8 mouse cellular contexts compared by ENCODE assay signal in the genomic region with DNA sequence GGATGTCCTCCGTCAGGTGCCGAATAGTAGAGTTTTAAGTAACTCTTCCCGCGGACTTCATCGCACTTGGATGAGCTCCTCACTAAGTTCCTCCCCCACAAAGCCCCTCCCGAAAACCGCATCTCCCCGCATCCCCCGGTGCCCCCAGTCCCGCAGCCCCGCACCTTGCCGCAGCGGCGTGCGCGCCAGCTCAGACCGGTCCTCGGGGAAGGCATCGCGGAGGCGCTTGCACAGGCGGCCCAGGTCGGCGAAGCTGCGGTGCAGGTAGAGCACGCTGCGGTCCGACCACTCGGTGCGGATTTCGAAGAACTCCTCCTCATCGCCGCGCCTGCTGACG. TPM values are rescaled to one million over a fixed set of nuclear protein-coding genes. Genes with fewer than 3 reads are reported as not detected.
DNase-seq lines count a peak whose midpoint lies in the region; ATAC-seq and TF ChIP-seq lines count a peak whose summit lies in the region.

No protein-coding gene starts in this region.

- peak overlapping the region; percentile 64 for H3K27ac ChIP-seq in left cerebral cortex, adult 2 months
- H3K27ac ChIP-seq in embryonic facial prominence, embryonic 12.5 days, result 0 out of 2 replicates have a peak overlapping the region, but pooled peaks have one; percentile 30
- H3K27ac ChIP-seq in hindbrain, embryonic 12.5 days, result no peak overlapping the region
- H3K27ac ChIP-seq in midbrain, embryonic 12.5 days (replicated peaks), result no peak overlapping the region

- H3K27me3 ChIP-seq in embryonic facial prominence, embryonic 12.5 days, result peaks cover 34% of the 10 kb centered on the region
- H3K27me3 ChIP-seq in hindbrain, embryonic 12.5 days, result peaks cover 52% of the 10 kb centered on the region
- H3K27me3 ChIP-seq in midbrain, embryonic 12.5 days, result peaks cover 92% of the 10 kb centered on the region

- peak overlapping the region; percentile 66 for H3K4me3 ChIP-seq in left cerebral cortex, adult 2 months
- H3K4me3 ChIP-seq in embryonic facial prominence, embryonic 12.5 days, result peak overlapping the region; percentile 58
- peak overlapping the region; percentile 52 for H3K4me3 ChIP-seq in hindbrain, embryonic 12.5 days
- peak overlapping the region; percentile 48 for H3K4me3 ChIP-seq in midbrain, embryonic 12.5 days

- peak in 1 of 2 experiments; percentile 41 for DNase-seq in left cerebral cortex, adult 2 months (ENCODE audit: extremely low spot score in 1 of 2, low spot score in 2 of 2)
- DNase-seq in left cerebral cortex, postnatal 4 days, result no peak
- no peak for DNase-seq in gastrocnemius, postnatal 10 days
- DNase-seq in urinary bladder, postnatal 10 days (ENCODE audit: low spot score), result no peak
- no peak for DNase-seq in layer of hippocampus, postnatal 36 days

- no peak for TF ChIP-seq CTCF in left cerebral cortex, adult 2 months (IDR thresholded peaks at IDR 0.05)

- peak overlapping the region; percentile 56 for H3K9ac ChIP-seq in embryonic facial prominence, embryonic 12.5 days
- H3K9ac ChIP-seq in hindbrain, embryonic 12.5 days, result peak overlapping the region; percentile 63
- peak overlapping the region; percentile 59 for H3K9ac ChIP-seq in midbrain, embryonic 12.5 days (replicated peaks)

- H3K4me2 ChIP-seq in embryonic facial prominence, embryonic 12.5 days (replicated peaks), result peak overlapping the region; percentile 89
- H3K4me2 ChIP-seq in hindbrain, embryonic 12.5 days (replicated peaks), result peak overlapping the region; percentile 91
- peak overlapping the region; percentile 94 for H3K4me2 ChIP-seq in midbrain, embryonic 12.5 days (replicated peaks)

- no peaks in the 10 kb centered on the region for H3K36me3 ChIP-seq in embryonic facial prominence, embryonic 12.5 days
- H3K36me3 ChIP-seq in hindbrain, embryonic 12.5 days, result no peaks in the 10 kb centered on the region
- no peaks in the 10 kb centered on the region for H3K36me3 ChIP-seq in midbrain, embryonic 12.5 days

- H3K4me1 ChIP-seq in embryonic facial prominence, embryonic 12.5 days, result peaks cover 15% of the 10 kb centered on the region; the same call in 1 of the 2 replicates
- H3K4me1 ChIP-seq in hindbrain, embryonic 12.5 days, result peaks cover 22% of the 10 kb centered on the region
- H3K4me1 ChIP-seq in midbrain, embryonic 12.5 days, result peaks cover 27% of the 10 kb centered on the region

- WGBS in embryonic facial prominence, embryonic 12.5 days, result under 1% methylated on average over 35 of the region's 35 CpGs
- 1% methylated on average over 35 of the region's 35 CpGs for WGBS in hindbrain, embryonic 12.5 days
- under 1% methylated on average over 35 of the region's 35 CpGs for WGBS in midbrain, embryonic 12.5 days

- H3K9me3 ChIP-seq in embryonic facial prominence, embryonic 12.5 days, result no peaks in the 10 kb centered on the region
- no peaks in the 10 kb centered on the region for H3K9me3 ChIP-seq in hindbrain, embryonic 12.5 days (replicated peaks)
- no peaks in the 10 kb centered on the region for H3K9me3 ChIP-seq in midbrain, embryonic 12.5 days

- peak; percentile 13; the same call in 1 of the 2 replicates for ATAC-seq in embryonic facial prominence, embryonic 12.5 days (ENCODE audit: insufficient number of reproducible peaks, insufficient read depth, low FRiP score, low TSS enrichment)
- ATAC-seq in hindbrain, embryonic 12.5 days (ENCODE audit: low FRiP score), result peak; percentile 65
- ATAC-seq in midbrain, embryonic 12.5 days (ENCODE audit: low FRiP score, low read depth), result peak; percentile 47

- intact Hi-C loops in left cerebral cortex, adult 2 months (cut with DNase I), result loop anchor here (5.0 kb wide), 1 partner anchor 75 kb away; no protein-coding TSS in a partner anchor
- intact Hi-C loops in left cerebral cortex, postnatal 4 days (cut with DNase I), result loop anchor here (10.0 kb wide), 1 partner anchor 83 kb away; a partner anchor contains a TSS

RNA-seq across cellular contexts. Expression of a gene that starts 1.3 kb away (rescaled TPM):
- total RNA-seq in left cerebral cortex, adult 2 months (2021), result 1 to 10 TPM; 4.3 to 7.1 TPM
- 1 to 10 TPM; 4.6 to 6.4 TPM for total RNA-seq in left cerebral cortex, postnatal 4 days (2021)
- polyA plus RNA-seq in embryonic facial prominence, embryonic 12.5 days (2016; fragmentation: Nextera tagmentation; extraction: Ambion mirVana), result 14.6 and 15.5 TPM in 2 replicates
- 7.9 and 10.6 TPM in 2 replicates for polyA plus RNA-seq in hindbrain, embryonic 12.5 days (2016; fragmentation: Nextera tagmentation; extraction: Ambion mirVana)
- 6.1 and 9.9 TPM in 2 replicates for polyA plus RNA-seq in midbrain, embryonic 12.5 days (2016; fragmentation: Nextera tagmentation; extraction: Ambion mirVana)
- 10 to 100 TPM in 1 of 2 experiments, 1 to 10 TPM in 1; 7.3 to 14.3 TPM for total RNA-seq in gastrocnemius, postnatal 10 days (2021)
- total RNA-seq in layer of hippocampus, postnatal 36 days (2021), result 10 to 100 TPM; 17.7 to 18.3 TPM

Comparison
In these comparisons a context has a peak if more than half of its experiments do, and no peak if none do; other contexts are left out.
1. H3K27ac ChIP-seq: peak in left cerebral cortex, adult 2 months (single experiment) and embryonic facial prominence, embryonic 12.5 days (single experiment); none in hindbrain, embryonic 12.5 days (single experiment) and midbrain, embryonic 12.5 days (single experiment).
2. ATAC-seq: peak in every context shown above with its lines; median percentile 65 in hindbrain, embryonic 12.5 days; 47 in midbrain, embryonic 12.5 days; 13 in embryonic facial prominence, embryonic 12.5 days.
3. Peak in every context shown above with its lines, with median percentiles within 50 percentile points of each other: H3K4me3 ChIP-seq, H3K4me2 ChIP-seq and H3K9ac ChIP-seq.